Mouse (Mus musculus) T-helper 17 cell (primary cell): ENCODE results near the gene Ypel2.

Experiments
- in situ Hi-C, 2 experiments: fragments of 300-600 bp; cut with MboI, MseI; formaldehyde crosslinking; loops; 1 replicate in 1 of 2; 2 replicates in 1 of 2; pipeline ENCODE4 v1.15.1; 2025; ENCODE audit warnings: high pct_unique_total_duplicates in 2 of 2

The Ypel2 gene

GRCm38 (mm10) chr11:86963698-86964097 is 29.8 kb downstream of the Ypel2 start:
- in situ Hi-C loops, result no loop called here

DNA sequence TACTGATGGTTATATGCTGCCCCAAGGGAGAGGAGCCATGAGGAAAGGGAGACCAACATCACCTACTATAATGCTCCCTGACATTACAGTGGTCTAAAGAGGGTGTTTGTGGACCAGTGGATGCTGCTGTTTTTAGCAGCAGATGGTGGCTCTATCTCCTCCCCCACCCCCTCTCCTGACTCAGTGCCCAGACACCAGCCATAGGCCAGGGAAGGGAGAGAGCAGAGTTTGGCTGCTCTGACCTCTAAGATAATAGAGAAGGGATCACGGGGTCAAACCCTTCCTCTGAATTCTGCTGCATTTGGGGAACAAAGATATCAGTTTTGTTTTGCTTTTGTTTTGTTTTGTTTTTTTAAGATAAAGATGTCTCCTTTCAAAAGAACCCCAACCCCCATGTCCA is 30.5 kb downstream of the Ypel2 start:
- in situ Hi-C loops, result no loop called here

GRCm38 (mm10) chr11:86962362-86962761 is 31.1 kb downstream of the Ypel2 start:
- in situ Hi-C loops, result no loop called here

DNA sequence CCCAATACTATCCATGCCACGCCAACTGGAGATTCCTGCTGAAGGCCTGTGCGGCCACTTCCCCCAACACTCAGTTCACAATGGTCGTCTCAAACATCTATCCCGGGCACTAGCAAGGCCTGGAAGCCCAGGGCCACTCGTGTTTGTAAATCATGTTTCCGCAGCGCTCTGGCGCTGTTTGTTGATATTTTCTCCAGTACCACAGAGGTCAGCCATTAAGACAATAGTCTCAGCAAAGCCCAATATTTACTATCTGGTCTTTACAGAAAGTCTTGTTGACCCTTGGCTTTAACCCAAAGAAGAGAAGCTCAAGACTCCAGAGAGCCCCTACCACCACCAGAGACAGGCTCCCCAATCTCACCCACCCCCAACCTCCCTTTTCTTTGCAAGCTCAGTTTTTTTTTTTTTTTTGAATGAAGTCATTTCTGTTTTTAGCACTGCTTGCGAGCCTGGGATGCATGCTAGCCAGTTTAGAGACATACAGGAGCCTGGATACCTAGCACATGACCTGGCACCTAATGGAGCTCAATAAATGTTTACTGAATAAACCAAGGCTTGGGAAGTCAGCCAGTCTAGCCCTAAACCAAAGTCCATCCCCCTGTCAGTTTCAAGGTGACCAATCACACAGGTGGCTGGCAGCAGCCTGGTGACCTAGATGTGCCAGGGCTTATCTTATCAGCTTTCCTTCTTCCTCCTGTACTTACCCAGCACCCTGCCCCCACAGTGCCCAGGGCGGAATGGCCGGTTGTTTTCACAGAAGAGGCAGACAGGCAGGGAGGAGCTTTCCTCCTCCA is 31.8 kb downstream of the Ypel2 start:
- in situ Hi-C loops, result no loop called here

- in situ Hi-C loops, result no loop called here
Observed at GRCm38 (mm10) chr11:86960331-86960730, 33.2 kb downstream of the Ypel2 start.

GRCm38 (mm10) chr11:86958721-86959675 is 34.5 kb downstream of the Ypel2 start:
- in situ Hi-C loops, result no loop called here

DNA sequence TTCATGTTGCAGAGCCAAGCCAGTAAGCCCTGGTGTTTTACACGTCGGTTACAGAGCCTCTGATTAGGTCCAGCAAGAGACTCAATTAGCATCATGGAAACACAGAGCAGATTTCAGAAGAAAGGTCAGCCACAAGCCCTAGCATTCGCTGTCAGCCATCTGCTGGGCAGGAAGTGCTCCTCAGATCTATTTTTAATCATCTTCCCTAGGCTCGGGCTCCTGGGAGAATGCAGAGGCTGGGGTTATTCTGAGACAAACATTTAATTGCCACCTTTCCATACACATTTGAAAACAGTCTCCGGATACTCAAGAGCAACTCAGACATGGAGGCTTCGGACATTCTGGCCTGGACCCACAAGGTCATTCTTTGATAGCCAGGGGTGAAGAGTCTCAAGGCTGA is 35.3 kb downstream of the Ypel2 start:
- in situ Hi-C loops, result no loop called here

DNA sequence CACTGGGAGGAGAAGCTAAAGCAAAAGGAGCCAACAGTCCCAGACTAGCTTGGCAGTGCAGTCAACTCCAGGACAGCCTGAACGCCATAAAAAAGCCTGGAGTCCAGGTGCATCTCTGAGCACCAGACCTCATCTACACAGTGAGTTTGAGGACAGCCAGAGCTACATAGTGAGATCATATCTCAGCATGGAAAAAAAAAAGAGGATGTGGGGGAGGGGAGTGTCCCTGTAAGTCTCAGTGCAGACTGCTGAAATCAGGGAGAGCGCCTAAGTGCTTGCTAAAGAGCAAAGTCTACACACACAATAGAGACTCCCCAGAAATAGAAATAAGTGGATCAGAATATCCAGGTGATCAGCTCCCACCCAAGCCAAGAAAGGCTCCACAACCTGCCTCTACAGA is 37.1 kb downstream of the Ypel2 start:
- in situ Hi-C loops, result no loop called here

GRCm38 (mm10) chr11:86954616-86955270 is 38.8 kb downstream of the Ypel2 start:
- in situ Hi-C loops, result no loop called here

GRCm38 (mm10) chr11:86953096-86953495 is 40.4 kb downstream of the Ypel2 start:
- in situ Hi-C loops, result no loop called here

GRCm38 (mm10) chr11:86952659-86953058 is 40.8 kb downstream of the Ypel2 start:
- in situ Hi-C loops, result no loop called here

GRCm38 (mm10) chr11:86951672-86952071 is 41.8 kb downstream of the Ypel2 start:
- in situ Hi-C loops, result no loop called here

- in situ Hi-C loops, result no loop called here
Observed at GRCm38 (mm10) chr11:86950491-86950890, 43.0 kb downstream of the Ypel2 start.

GRCm38 (mm10) chr11:86949951-86950441 is 43.5 kb downstream of the Ypel2 start:
- in situ Hi-C loops, result no loop called here

- in situ Hi-C loops, result no loop called here
Observed at GRCm38 (mm10) chr11:86946644-86947195, 46.8 kb downstream of the Ypel2 start.

DNA sequence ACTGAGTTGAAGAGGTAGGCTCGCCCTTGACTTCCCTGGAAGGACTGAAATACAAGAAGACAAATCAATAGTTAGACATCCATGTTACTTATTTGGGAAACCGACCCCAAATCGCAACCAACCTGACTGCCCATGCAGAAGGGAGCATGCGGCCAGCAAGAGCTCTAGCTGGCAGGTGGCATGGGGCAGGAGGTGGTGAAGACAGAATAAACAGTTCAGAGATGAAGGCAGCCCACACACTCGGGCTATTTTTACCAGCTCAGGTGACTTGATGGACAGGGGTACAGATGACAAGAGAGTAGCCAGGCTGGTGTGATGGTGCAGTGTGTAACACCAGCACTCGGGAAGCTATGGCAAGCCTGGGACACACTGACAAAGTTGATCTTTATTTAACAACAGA is 47.6 kb downstream of the Ypel2 start:
- in situ Hi-C loops, result no loop called here

DNA sequence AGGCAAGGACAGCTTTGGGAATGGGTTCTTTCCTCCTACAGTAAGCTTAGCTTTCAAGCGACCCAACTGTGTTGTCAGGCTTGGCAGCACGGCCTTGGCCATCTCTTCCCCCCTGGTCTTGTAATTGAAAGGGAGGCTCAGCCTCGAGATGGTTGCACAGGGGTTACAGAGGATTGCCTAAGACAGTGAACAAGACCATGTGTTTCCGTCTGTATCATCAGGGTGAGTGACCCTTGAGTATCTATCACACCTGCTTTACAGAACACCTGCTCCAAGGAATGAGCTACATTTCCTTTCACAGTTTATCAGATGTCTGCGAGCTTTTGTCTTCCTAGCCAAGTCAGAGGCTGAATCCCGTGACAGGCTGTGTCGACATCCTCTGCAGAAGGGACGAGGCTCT is 48.4 kb downstream of the Ypel2 start:
- in situ Hi-C loops, result no loop called here

GRCm38 (mm10) chr11:86944539-86944938 is 49.0 kb downstream of the Ypel2 start:
- in situ Hi-C loops, result no loop called here

DNA sequence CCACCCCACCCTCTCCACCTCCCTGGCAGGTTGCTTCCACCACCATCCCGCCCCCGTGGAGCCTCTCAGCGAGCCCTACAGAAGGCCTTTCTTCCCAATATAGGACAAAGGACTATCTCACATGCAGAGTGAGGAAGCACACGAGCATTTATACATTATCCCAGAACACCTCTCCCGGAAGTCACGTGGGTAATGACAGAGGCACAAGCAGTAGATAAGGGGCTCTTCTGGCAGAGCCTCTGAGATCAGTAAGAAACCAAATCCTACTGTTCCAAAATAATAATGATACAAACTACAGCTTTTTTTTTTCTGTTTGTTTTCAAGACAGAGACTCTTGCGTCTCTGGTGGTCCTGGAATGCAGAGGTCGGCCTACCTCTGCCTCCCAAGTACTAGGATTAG is 51.6 kb downstream of the Ypel2 start:
- in situ Hi-C loops, result no loop called here

GRCm38 (mm10) chr11:86939503-86939902 is 54.0 kb downstream of the Ypel2 start:
- in situ Hi-C loops, result no loop called here

- in situ Hi-C loops, result no loop called here
Observed at GRCm38 (mm10) chr11:86938551-86938950, 55.0 kb downstream of the Ypel2 start.

GRCm38 (mm10) chr11:86938108-86938507 is 55.4 kb downstream of the Ypel2 start:
- in situ Hi-C loops, result no loop called here
